Mouse (Mus musculus): ENCODE measurements around the gene Fbxo27. TPM values are rescaled to one million over a fixed set of nuclear protein-coding genes. Genes with fewer than 3 reads are reported as not detected.

The Fbxo27 gene
- total and polyA plus RNA-seq, 3 experiments, result not detected

- DNase-seq (ENCODE audit: extremely low read depth), result no peak
- Histone ChIP-seq H3K27me3 (replicated peaks) (no peaks in the 10 kb centered on the region), H3K9ac (ENCODE audit: insufficient read depth, low read depth) (no peak overlapping the region), H3K4me3 (replicated peaks in 1 of 3; ENCODE audit: low read depth in 2 of 3, low read length in 2 of 3, poor library complexity in 1 of 3) (no peak overlapping the region), H3K4me2 (ENCODE audit: insufficient read depth, low read depth, poor library complexity, severe bottlenecking) (no peak overlapping the region), H3K27ac (ENCODE audit: insufficient read depth, low read depth) (no peak overlapping the region), H3K36me3 (replicated peaks in 1 of 2; ENCODE audit: control insufficient read depth in 1 of 2, insufficient read depth in 1 of 2, low read length in 1 of 2) (no peaks in the 10 kb centered on the region), H3K4me1 (ENCODE audit: control insufficient read depth in 1 of 2, insufficient read depth in 2 of 2) (peaks cover 2 to 8% of the 10 kb centered on the region in 2 experiments; a peak in 2 of 4 replicates), H3K79me2 (replicated peaks; ENCODE audit: control insufficient read depth, extremely low read depth, insufficient read depth, poor library complexity, severe bottlenecking) (no peaks in the 10 kb centered on the region), H3K9me3 (replicated peaks; ENCODE audit: low read length) (no peaks in the 10 kb centered on the region)
- TF ChIP-seq TBP (conservative IDR thresholded peaks at IDR 0.05; ENCODE audit: low read depth, low read length) (no peak), PAX5 (IDR thresholded peaks at IDR 0.05; ENCODE audit: low read length) (no peak), ZMIZ1 (IDR thresholded peaks at IDR 0.05; ENCODE audit: low read depth, low read length) (no peak), TCF12 (IDR thresholded peaks at IDR 0.05; ENCODE audit: low read depth, low read length) (no peak), MAZ (IDR thresholded peaks at IDR 0.05; ENCODE audit: low read depth, low read length) (no peak), NRF1 (IDR thresholded peaks at IDR 0.05; ENCODE audit: low read depth, low read length) (no peak), KAT2A (IDR thresholded peaks at IDR 0.05; ENCODE audit: insufficient replicate concordance, low read length) (no peak), HCFC1 (IDR thresholded peaks at IDR 0.05; ENCODE audit: low read depth, low read length) (no peak), USF2 (conservative IDR thresholded peaks at IDR 0.05; ENCODE audit: low read depth, low read length) (no peak), ZKSCAN1 (IDR thresholded peaks at IDR 0.05; ENCODE audit: borderline replicate concordance, low read depth, low read length) (no peak), ZNF384 (IDR thresholded peaks at IDR 0.05; ENCODE audit: low read depth, low read length) (no peak), BHLHE40 (IDR thresholded peaks at IDR 0.05; ENCODE audit: low read depth, low read length) (no peak), SMC3 (IDR thresholded peaks at IDR 0.05; ENCODE audit: low read depth, low read length) (no peak), ZC3H11A (IDR thresholded peaks at IDR 0.05; ENCODE audit: low read depth, low read length) (no peak), CHD2 (IDR thresholded peaks at IDR 0.05; ENCODE audit: low read length) (no peak), POLR2A (IDR thresholded peaks at IDR 0.05; ENCODE audit: low read depth, low read length) (no peak)
- dilution Hi-C loops (cut with MboI; ENCODE audit: extremely low pct_ligation_motif_present, extremely low pct_unique_long_range_greater_than_20kb, low sequenced_read_pairs) (no loop called here), in situ Hi-C loops (cut with MboI; ENCODE audit: low pct_ligation_motif_present, low pct_unique_long_range_greater_than_20kb, low sequenced_read_pairs) (no loop called here)
Observed at GRCm38 (mm10) chr7:28719159-28719558, 26.5 kb downstream of the Fbxo27 start.

- H3K4me2 ChIP-seq (ENCODE audit: insufficient read depth, low read depth, poor library complexity, severe bottlenecking), result no peak overlapping the region
- H3K27ac ChIP-seq (ENCODE audit: insufficient read depth, low read depth), result no peak overlapping the region
- H3K4me3 ChIP-seq (replicated peaks in 1 of 3; ENCODE audit: low read depth in 2 of 3, low read length in 2 of 3, poor library complexity in 1 of 3), result no peak overlapping the region
- H3K9me3 ChIP-seq (replicated peaks; ENCODE audit: low read length), result peaks cover 4% of the 10 kb centered on the region
- H3K36me3 ChIP-seq (replicated peaks in 1 of 2; ENCODE audit: control insufficient read depth in 1 of 2, insufficient read depth in 1 of 2, low read length in 1 of 2), result no peaks in the 10 kb centered on the region
- TF ChIP-seq E2F4 (IDR thresholded peaks at IDR 0.05; ENCODE audit: insufficient replicate concordance, low read depth, low read length) (no peak), EP300 (IDR thresholded peaks at IDR 0.05; ENCODE audit: low read length) (no peak), ETS1 (conservative IDR thresholded peaks at IDR 0.05; ENCODE audit: low read depth, low read length) (no peak), JUND (conservative IDR thresholded peaks at IDR 0.05; ENCODE audit: low read depth, low read length) (no peak)
- no peak for DNase-seq (ENCODE audit: extremely low read depth)
- no peak overlapping the region for H3K9ac ChIP-seq (ENCODE audit: insufficient read depth, low read depth)
- H3K79me2 ChIP-seq (replicated peaks; ENCODE audit: control insufficient read depth, extremely low read depth, insufficient read depth, poor library complexity, severe bottlenecking), result no peaks in the 10 kb centered on the region
- dilution Hi-C loops (cut with MboI; ENCODE audit: extremely low pct_ligation_motif_present, extremely low pct_unique_long_range_greater_than_20kb, low sequenced_read_pairs) (no loop called here), in situ Hi-C loops (cut with MboI; ENCODE audit: low pct_ligation_motif_present, low pct_unique_long_range_greater_than_20kb, low sequenced_read_pairs) (no loop called here)
- no peaks in the 10 kb centered on the region for H3K27me3 ChIP-seq (replicated peaks)
- H3K4me1 ChIP-seq (ENCODE audit: control insufficient read depth in 1 of 2, insufficient read depth in 2 of 2), result peaks cover 0 to 3% of the 10 kb centered on the region in 2 experiments; a peak in 2 of 4 replicates
Observed at GRCm38 (mm10) chr7:28719650-28720049, 27.0 kb downstream of the Fbxo27 start.
